8 mouse cellular contexts compared by ENCODE assay signal in the genomic region with DNA sequence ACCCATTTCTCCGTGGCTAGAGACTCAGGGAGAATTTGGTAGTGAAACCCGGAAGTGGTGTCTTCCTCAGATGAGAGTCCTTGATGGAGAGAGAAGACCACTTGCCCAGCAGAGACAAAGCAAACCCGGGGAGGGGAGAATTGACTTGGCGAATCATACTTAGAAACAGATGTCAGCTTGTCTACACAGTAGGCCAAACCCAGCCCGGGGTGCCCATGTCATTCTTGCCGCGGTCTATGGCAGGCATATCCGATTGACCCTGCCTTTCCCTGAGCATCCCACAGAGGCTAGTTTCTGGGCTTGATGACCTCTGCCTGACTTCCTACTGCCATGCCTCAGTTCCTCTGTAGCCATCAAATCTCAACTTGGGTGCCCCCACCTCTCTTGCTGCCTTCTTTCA.
DNase-seq lines count a peak whose midpoint lies in the region; ATAC-seq and TF ChIP-seq lines count a peak whose summit lies in the region.

No protein-coding gene starts in this region.

- peaks cover 8% of the 10 kb centered on the region; the same call in 1 of the 2 replicates for H3K4me1 ChIP-seq in kidney, postnatal 0 days (replicated peaks; ENCODE audit: insufficient read depth, low read length)
- H3K4me1 ChIP-seq in bone marrow macrophage, adult 2 months (ENCODE audit: control insufficient read depth, insufficient read depth, low read length) = peaks cover 68% of the 10 kb centered on the region
- peaks cover 20% of the 10 kb centered on the region for H3K4me1 ChIP-seq in hindbrain, embryonic 15.5 days (replicated peaks)

- peak; percentile 45 for DNase-seq in cerebellum, adult 11-12 months
- no peak for DNase-seq in cerebellum, adult 8-10 months
- no peak for DNase-seq in kidney, postnatal 0 days (ENCODE audit: low spot score)
- no peak for DNase-seq in kidney, postnatal 10 days
- no peak for DNase-seq in embryo, embryonic 9.5 days (ENCODE audit: extremely low spot score)
- DNase-seq in yolk sac, embryonic 10.5 days (ENCODE audit: low spot score) = no peak

- no peaks in the 10 kb centered on the region for H3K9me3 ChIP-seq in kidney, postnatal 0 days (replicated peaks; ENCODE audit: low read length)
- no peaks in the 10 kb centered on the region for H3K9me3 ChIP-seq in hindbrain, embryonic 15.5 days

- TF ChIP-seq CTCF in kidney, postnatal 0 days (IDR thresholded peaks at IDR 0.05; ENCODE audit: low read depth) = no peak
- TF ChIP-seq CTCF in bone marrow macrophage, adult 2 months (IDR thresholded peaks at IDR 0.05; ENCODE audit: low read depth, low read length) = no peak

- H3K36me3 ChIP-seq in kidney, postnatal 0 days (ENCODE audit: insufficient read depth, low read length) = no peaks in the 10 kb centered on the region
- no peaks in the 10 kb centered on the region for H3K36me3 ChIP-seq in hindbrain, embryonic 15.5 days

- no peak for TF ChIP-seq POLR2A in bone marrow macrophage, adult 2 months (IDR thresholded peaks at IDR 0.05; ENCODE audit: borderline replicate concordance, low read depth, low read length)

- H3K27ac ChIP-seq in kidney, postnatal 0 days = peak overlapping the region; percentile 96
- peak overlapping the region; percentile 90 for H3K27ac ChIP-seq in bone marrow macrophage, adult 2 months (ENCODE audit: insufficient read depth, low read depth, low read length)
- H3K27ac ChIP-seq in hindbrain, embryonic 15.5 days (replicated peaks) = peak overlapping the region; percentile 94

- 78% methylated on average over 8 of the region's 8 CpGs for WGBS in kidney, postnatal 0 days
- WGBS in hindbrain, embryonic 15.5 days = 79% methylated on average over 8 of the region's 8 CpGs

- ATAC-seq in kidney, postnatal 0 days (replicated peaks; ENCODE audit: low FRiP score, low read depth) = no peak
- no peak for ATAC-seq in hindbrain, embryonic 15.5 days (ENCODE audit: low FRiP score, low read depth)

- no peak overlapping the region for H3K4me3 ChIP-seq in kidney, postnatal 0 days (replicated peaks; ENCODE audit: low read depth, low read length)
- no peak overlapping the region for H3K4me3 ChIP-seq in bone marrow macrophage, adult 2 months (ENCODE audit: insufficient read depth, low read length)
- no peak overlapping the region for H3K4me3 ChIP-seq in hindbrain, embryonic 15.5 days

- peak overlapping the region; percentile 56; the same call in 1 of the 2 replicates for H3K4me2 ChIP-seq in kidney, postnatal 0 days (ENCODE audit: low read length)
- no peak overlapping the region; the same call in 1 of the 2 replicates for H3K4me2 ChIP-seq in hindbrain, embryonic 15.5 days

- no peak overlapping the region for H3K9ac ChIP-seq in kidney, postnatal 0 days (ENCODE audit: low read depth, low read length)
- no peak overlapping the region for H3K9ac ChIP-seq in hindbrain, embryonic 15.5 days

- no peaks in the 10 kb centered on the region for H3K27me3 ChIP-seq in kidney, postnatal 0 days (ENCODE audit: insufficient read depth, low read length)
- peaks cover 22% of the 10 kb centered on the region for H3K27me3 ChIP-seq in hindbrain, embryonic 15.5 days
